Mouse (Mus musculus): ENCODE results near the gene Acmsd.

The Acmsd gene

GRCm38 (mm10) chr1:127775206-127775720 lies 46.0 kb downstream of the Acmsd start:
- no peak for DNase-seq (ENCODE audit: extremely low spot score, low read depth, low spot score)

DNA sequence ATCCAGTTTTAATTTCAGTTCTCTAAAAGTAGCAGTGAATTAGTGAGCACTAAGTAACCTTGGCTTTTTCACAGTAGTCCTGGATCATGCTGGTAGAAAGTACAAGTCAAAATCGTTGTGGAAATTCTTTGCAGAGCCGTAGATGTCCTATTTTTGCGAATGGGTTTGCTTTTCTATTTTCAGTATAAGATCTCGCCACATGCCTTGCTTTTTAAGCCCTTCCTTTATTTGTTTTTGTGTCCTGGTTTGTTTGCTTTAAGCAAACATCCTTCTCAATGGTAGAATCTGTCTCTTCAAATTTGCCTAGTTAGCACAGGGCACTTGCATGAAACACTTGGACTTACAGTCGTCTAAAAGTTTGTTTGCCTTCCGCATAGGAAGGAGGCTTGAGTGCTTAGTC lies 47.0 kb downstream of the Acmsd start:
- no peak for DNase-seq (ENCODE audit: extremely low spot score, low read depth, low spot score)

- DNase-seq (ENCODE audit: extremely low spot score, low read depth, low spot score), result no peak
These were observed 49.4 kb downstream of the Acmsd start for GRCm38 (mm10) chr1:127778611-127779010.

GRCm38 (mm10) chr1:127780142-127780541 lies 50.9 kb downstream of the Acmsd start:
- no peak for DNase-seq (ENCODE audit: extremely low spot score, low read depth, low spot score)

GRCm38 (mm10) chr1:127780849-127781248 lies 51.6 kb downstream of the Acmsd start:
- DNase-seq (ENCODE audit: extremely low spot score, low read depth, low spot score), result no peak

DNA sequence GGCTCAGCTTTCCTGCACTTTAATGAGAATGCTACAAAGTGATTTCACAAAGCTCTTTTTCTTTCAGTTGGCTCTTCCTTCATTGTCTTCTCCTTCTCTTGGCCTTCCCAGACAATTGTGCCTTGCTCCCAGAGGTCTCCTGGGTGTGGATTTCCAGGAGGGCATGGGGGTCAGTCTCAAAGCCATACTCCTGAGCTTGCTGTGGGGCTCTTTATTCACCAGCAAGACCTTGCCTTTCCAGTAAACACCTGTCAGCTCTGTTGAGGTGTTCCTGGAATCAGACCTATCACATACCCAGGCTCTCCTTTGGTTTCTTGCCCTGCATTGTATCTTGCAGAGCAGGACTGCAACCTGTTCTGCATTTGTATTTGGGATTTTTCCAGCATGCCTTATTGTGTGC lies 54.6 kb downstream of the Acmsd start:
- DNase-seq (ENCODE audit: extremely low spot score, low read depth, low spot score), result no peak

GRCm38 (mm10) chr1:127785882-127786281 lies 56.7 kb downstream of the Acmsd start:
- no peak for DNase-seq (ENCODE audit: extremely low spot score, low read depth, low spot score)

DNA sequence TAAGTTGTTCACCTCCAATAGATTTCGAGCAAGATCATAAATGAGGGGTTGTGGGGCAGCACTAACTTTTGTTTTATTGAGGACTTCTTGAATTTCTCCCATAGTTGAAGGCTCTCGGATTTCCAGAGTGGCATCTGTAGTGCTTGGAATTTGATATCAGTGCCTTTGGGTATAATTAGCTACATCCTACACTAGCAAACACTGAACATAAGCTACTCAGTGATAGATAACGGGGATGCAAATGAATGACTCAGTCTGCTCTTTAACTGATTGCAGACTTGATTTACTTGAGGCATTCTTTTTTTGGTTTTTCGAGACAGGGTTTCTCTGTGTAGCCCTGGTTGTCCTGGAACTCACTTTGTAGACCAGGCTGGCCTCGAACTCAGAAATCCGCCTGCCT lies 59.7 kb downstream of the Acmsd start:
- no peak for DNase-seq (ENCODE audit: extremely low spot score, low read depth, low spot score)

- DNase-seq (ENCODE audit: extremely low spot score, low read depth, low spot score), result no peak
These were observed 64.2 kb downstream of the Acmsd start for GRCm38 (mm10) chr1:127793459-127793858.

DNA sequence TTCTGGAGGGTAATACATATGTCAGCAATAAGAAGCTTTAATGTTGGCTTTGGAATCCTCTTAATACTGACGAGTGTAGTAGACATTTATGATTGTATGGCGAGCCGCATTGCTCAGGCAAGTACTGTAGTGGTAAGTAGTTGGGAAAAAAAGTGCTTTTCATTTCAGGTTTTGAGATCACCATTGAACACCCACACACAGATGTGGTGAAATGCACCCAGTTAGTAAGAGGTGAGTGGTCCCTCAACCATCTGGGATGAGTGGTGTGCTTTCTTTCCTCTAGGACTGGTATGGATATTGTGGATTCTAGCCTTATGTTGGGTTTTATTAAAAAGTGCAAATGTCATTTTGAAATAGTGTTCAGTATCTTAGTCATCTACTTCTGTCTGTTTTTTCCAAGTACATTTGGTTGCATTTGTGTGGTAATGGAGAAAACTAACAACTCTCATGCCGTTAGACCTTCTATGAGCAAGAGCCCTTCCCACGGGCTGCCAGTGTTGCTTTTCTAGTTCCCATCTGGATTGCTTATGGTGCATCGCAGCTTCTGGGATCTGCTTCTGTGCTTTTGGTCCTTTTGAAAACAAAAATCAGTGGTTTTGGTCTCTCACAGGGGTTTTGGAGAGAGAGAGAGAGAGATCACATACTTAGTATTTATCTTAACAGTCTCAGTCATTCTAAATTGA lies 66.0 kb downstream of the Acmsd start:
- DNase-seq (ENCODE audit: extremely low spot score, low read depth, low spot score), result no peak

- DNase-seq (ENCODE audit: extremely low spot score, low read depth, low spot score), result no peak
These were observed 67.1 kb downstream of the Acmsd start for GRCm38 (mm10) chr1:127796341-127796740.

GRCm38 (mm10) chr1:127796752-127797151 lies 67.5 kb downstream of the Acmsd start:
- no peak for DNase-seq (ENCODE audit: extremely low spot score, low read depth, low spot score)

DNA sequence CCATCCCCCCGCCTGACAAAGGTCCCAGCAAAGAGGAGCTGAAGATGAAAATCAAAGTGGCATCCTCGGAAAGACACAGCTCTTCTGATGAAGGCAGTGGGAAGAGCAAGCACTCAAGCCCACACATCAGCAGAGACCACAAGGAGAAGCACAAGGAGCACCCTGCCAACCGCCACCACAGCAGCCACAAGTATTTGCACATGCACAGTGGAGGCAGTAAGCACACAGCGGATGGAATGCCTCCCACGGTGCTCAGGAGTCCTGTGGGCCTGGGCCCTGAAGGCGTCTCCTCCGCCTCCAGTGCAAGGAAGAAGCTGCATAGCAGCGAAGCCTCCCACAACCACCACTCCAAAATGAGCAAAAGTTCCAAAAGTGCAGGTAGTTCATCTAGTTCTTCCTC lies 73.7 kb downstream of the Acmsd start:
- no peak for DNase-seq (ENCODE audit: extremely low spot score, low read depth, low spot score)

DNA sequence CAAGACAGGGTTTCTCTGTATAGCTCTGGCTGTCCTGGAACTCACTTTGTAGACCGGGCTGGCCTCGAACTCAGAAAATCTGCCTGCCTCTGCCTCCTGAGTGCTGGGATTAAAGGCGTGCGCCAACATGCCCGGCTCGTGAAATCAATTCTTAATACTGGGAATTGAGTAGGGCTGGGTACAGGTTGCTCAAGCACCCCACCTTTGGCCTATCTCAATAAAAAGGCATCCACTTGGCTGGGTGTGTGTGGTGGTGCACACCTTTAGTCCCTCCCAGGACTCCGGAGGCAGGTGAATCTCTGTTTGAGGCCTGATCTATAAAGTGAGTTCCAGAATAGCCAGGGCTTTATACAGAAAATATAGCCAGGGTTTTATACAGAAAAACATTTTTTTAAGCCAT lies 79.5 kb downstream of the Acmsd start:
- DNase-seq (ENCODE audit: extremely low spot score, low read depth, low spot score), result no peak

GRCm38 (mm10) chr1:127812929-127813328 lies 83.7 kb downstream of the Acmsd start:
- DNase-seq (ENCODE audit: extremely low spot score, low read depth, low spot score), result no peak

DNA sequence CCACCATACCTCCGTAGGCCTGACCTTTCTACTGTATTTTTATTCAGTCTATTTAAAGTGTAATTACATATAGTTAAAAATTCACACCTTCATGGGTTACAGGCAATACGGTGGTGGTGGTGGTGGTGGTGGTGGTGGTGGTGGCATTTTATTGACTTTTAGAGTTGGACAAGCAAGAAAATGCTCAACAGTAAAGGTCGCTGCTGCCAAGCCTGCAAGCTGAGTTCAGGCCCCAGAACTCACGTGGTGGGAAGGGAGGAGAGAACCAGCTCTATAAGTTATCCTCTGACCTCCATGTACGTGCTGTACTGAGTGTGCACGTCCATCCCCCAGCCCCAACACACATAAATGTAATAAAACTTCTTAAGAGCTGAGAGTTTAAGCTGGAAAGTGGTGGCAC lies 87.2 kb downstream of the Acmsd start:
- DNase-seq (ENCODE audit: extremely low spot score, low read depth, low spot score), result no peak
